Mouse (Mus musculus) MEL (cell line): Measurements from ENCODE around the gene Gm20721. TPM values are rescaled to one million over a fixed set of nuclear protein-coding genes. Genes with fewer than 3 reads are reported as not detected.

ENCODE experiments used
- DNase-seq: peaks from one replicate; pipeline ENCODE4 v3.0.0; 2011; ENCODE audit warnings: low read depth, low spot score
- H3K27ac ChIP-seq: 2 replicates; pipeline ENCODE4 v1.5.1; 2012; ENCODE audit warnings: low read depth, mild to moderate bottlenecking, control low read depth, low read length, moderate library complexity; ENCODE audit not compliant: control insufficient read depth
- H3K27me3 ChIP-seq, 2 experiments: fragments of 150-350 bp in 1 of 2; sonication (generic) in 1 of 2; 2 replicates each; pipeline ENCODE4 v1.6.1; 2012; ENCODE audit warnings: low read length in 2 of 2, mild to moderate bottlenecking in 2 of 2, improper control_type of control experiment in 1 of 2, moderate library complexity in 1 of 2; ENCODE audit not compliant: insufficient read depth in 2 of 2, control insufficient read depth in 1 of 2
- H3K36me3 ChIP-seq, 2 experiments: 2 replicates each; pipeline ENCODE4 v1.6.1; 2012 to 2014; ENCODE audit warnings: low read length in 2 of 2, improper control_type of control experiment in 1 of 2, inconsistent platforms in 1 of 2, mild to moderate bottlenecking in 1 of 2; ENCODE audit not compliant: insufficient read depth in 2 of 2, control insufficient read depth in 1 of 2
- H3K4me1 ChIP-seq, 2 experiments: fragments of 150-350 bp in 1 of 2; sonication (generic) in 1 of 2; 2 replicates each; pipeline ENCODE4 v1.6.1; 2012; ENCODE audit warnings: low read length in 2 of 2, improper control_type of control experiment in 1 of 2, mild to moderate bottlenecking in 1 of 2; ENCODE audit not compliant: insufficient read depth in 2 of 2, control insufficient read depth in 1 of 2
- H3K4me3 ChIP-seq, 2 experiments: fragments of 150-350 bp in 1 of 2; sonication (generic) in 1 of 2; 2 replicates each; pipeline ENCODE4 v1.5.1; 2012; ENCODE audit warnings: low read depth in 2 of 2, low read length in 2 of 2, mild to moderate bottlenecking in 2 of 2, moderate library complexity in 2 of 2, control low read depth in 1 of 2, improper control_type of control experiment in 1 of 2; ENCODE audit not compliant: control insufficient read depth in 1 of 2, insufficient read depth in 1 of 2
- H3K79me2 ChIP-seq: 2 replicates; pipeline ENCODE4 v1.6.1; 2012; ENCODE audit warnings: mild to moderate bottlenecking, low read length, moderate library complexity; ENCODE audit not compliant: control insufficient read depth, poor library complexity, insufficient read depth
- H3K9ac ChIP-seq: 2 replicates; pipeline ENCODE4 v1.6.1; 2012; ENCODE audit warnings: low read depth, mild to moderate bottlenecking, control low read depth, low read length, moderate library complexity; ENCODE audit not compliant: control insufficient read depth, poor library complexity, severe bottlenecking
- H3K9me3 ChIP-seq: fragments of 150-350 bp; sonication (generic); replicated peaks from 2 replicates; pipeline ENCODE4 v1.6.1; 2012; ENCODE audit warnings: mild to moderate bottlenecking, low read length, improper control_type of control experiment, moderate library complexity; ENCODE audit not compliant: insufficient read depth
- ELF1 ChIP-seq: IDR thresholded peaks from 2 replicates; pipeline ENCODE4 v1.6.1; 2014; ENCODE audit warnings: low read depth, mild to moderate bottlenecking, inconsistent platforms, low read length, improper control_type of control experiment, moderate library complexity
- EP300 ChIP-seq, 2 experiments: IDR thresholded peaks; 2 replicates each; pipeline ENCODE4 v1.6.1; 2011; ENCODE audit warnings: improper control_type of control experiment in 2 of 2, low read length in 2 of 2, low read depth in 1 of 2, mild to moderate bottlenecking in 1 of 2
- ETS1 ChIP-seq: IDR thresholded peaks from 2 replicates; pipeline ENCODE4 v1.6.1; 2012; ENCODE audit warnings: low read depth, mild to moderate bottlenecking, inconsistent platforms, low read length, improper control_type of control experiment, moderate library complexity
- GATA1 ChIP-seq: IDR thresholded peaks from 2 replicates; pipeline ENCODE4 v1.6.1; 2011; ENCODE audit warnings: low read depth, low read length, improper control_type of control experiment
- JUND ChIP-seq: IDR thresholded peaks from 2 replicates; pipeline ENCODE4 v1.6.1; 2011; ENCODE audit warnings: low read depth, mild to moderate bottlenecking, improper control_type of control experiment, low read length
- KAT2A ChIP-seq: conservative IDR thresholded peaks from 2 replicates; pipeline ENCODE4 v1.6.1; 2012; ENCODE audit warnings: low read depth, low read length, improper control_type of control experiment, inconsistent platforms
- MAFK ChIP-seq: IDR thresholded peaks from 2 replicates; pipeline ENCODE4 v1.6.1; 2011; ENCODE audit warnings: low read depth, mild to moderate bottlenecking, low read length, improper control_type of control experiment, borderline replicate concordance
- MAX ChIP-seq: IDR thresholded peaks from 2 replicates; pipeline ENCODE4 v1.6.1; 2011; ENCODE audit warnings: low read length, improper control_type of control experiment
- MAZ ChIP-seq: IDR thresholded peaks from 2 replicates; pipeline ENCODE4 v1.6.1; 2012; ENCODE audit warnings: low read depth, mild to moderate bottlenecking, inconsistent platforms, low read length, improper control_type of control experiment
- MEF2A ChIP-seq: IDR thresholded peaks from 2 replicates; pipeline ENCODE4 v1.6.1; 2014; ENCODE audit warnings: low read depth, mild to moderate bottlenecking, inconsistent platforms, low read length, improper control_type of control experiment; ENCODE audit not compliant: poor library complexity, insufficient replicate concordance, severe bottlenecking; ENCODE audit errors: extremely low read depth
- MXI1 ChIP-seq: IDR thresholded peaks from 2 replicates; pipeline ENCODE4 v1.6.1; 2011; ENCODE audit warnings: mild to moderate bottlenecking, low read depth, low read length, improper control_type of control experiment
- MYB ChIP-seq: IDR thresholded peaks from 2 replicates; pipeline ENCODE4 v1.6.1; 2011; ENCODE audit warnings: mild to moderate bottlenecking, low read depth, low read length, improper control_type of control experiment
- MYC ChIP-seq: IDR thresholded peaks from 2 replicates; pipeline ENCODE4 v1.6.1; 2011; ENCODE audit warnings: low read depth, mild to moderate bottlenecking, low read length, improper control_type of control experiment, moderate library complexity
- NELFE ChIP-seq: IDR thresholded peaks from 2 replicates; pipeline ENCODE4 v1.6.1; 2011; ENCODE audit warnings: low read depth, low read length, improper control_type of control experiment
- NRF1 ChIP-seq: IDR thresholded peaks from 2 replicates; pipeline ENCODE4 v1.6.1; 2014; ENCODE audit warnings: low read depth, mild to moderate bottlenecking, inconsistent platforms, low read length, improper control_type of control experiment, moderate library complexity; ENCODE audit not compliant: poor library complexity, insufficient read depth, severe bottlenecking
- POLR2A ChIP-seq, 2 experiments: IDR thresholded peaks; 2 replicates each; pipeline ENCODE4 v1.6.1; 2011 to 2012; ENCODE audit warnings: low read length in 2 of 2, mild to moderate bottlenecking in 2 of 2, control low read depth in 1 of 2, improper control_type of control experiment in 1 of 2, low read depth in 1 of 2, moderate library complexity in 1 of 2; ENCODE audit not compliant: control insufficient read depth in 1 of 2, insufficient read depth in 1 of 2, poor library complexity in 1 of 2
- POLR2AphosphoS5 ChIP-seq: IDR thresholded peaks from 2 replicates; pipeline ENCODE4 v1.6.1; 2012; ENCODE audit warnings: low read depth, borderline replicate concordance, mild to moderate bottlenecking, inconsistent platforms, low read length, moderate library complexity, mixed read lengths
- SIN3A ChIP-seq: IDR thresholded peaks from 2 replicates; pipeline ENCODE4 v1.6.1; 2012; ENCODE audit warnings: low read length, improper control_type of control experiment, inconsistent platforms
- SMC3 ChIP-seq: IDR thresholded peaks from 2 replicates; pipeline ENCODE4 v1.6.1; 2011; ENCODE audit warnings: low read depth, low read length, improper control_type of control experiment
- TBP ChIP-seq: IDR thresholded peaks from 2 replicates; pipeline ENCODE4 v1.8.0; 2011; ENCODE audit warnings: low read depth, low read length, improper control_type of control experiment
- TCF12 ChIP-seq: IDR thresholded peaks from 2 replicates; pipeline ENCODE4 v1.6.1; 2014; ENCODE audit warnings: low read depth, mild to moderate bottlenecking, inconsistent platforms, low read length, improper control_type of control experiment, moderate library complexity
- UBTF ChIP-seq: IDR thresholded peaks from 2 replicates; pipeline ENCODE4 v1.6.1; 2012; ENCODE audit warnings: low read depth, mild to moderate bottlenecking, inconsistent platforms, low read length, improper control_type of control experiment, moderate library complexity, borderline replicate concordance; ENCODE audit not compliant: insufficient read depth
- ZKSCAN1 ChIP-seq: IDR thresholded peaks from 2 replicates; pipeline ENCODE4 v1.6.1; 2012; ENCODE audit warnings: low read depth, mild to moderate bottlenecking, inconsistent platforms, low read length, improper control_type of control experiment, moderate library complexity
- ZMIZ1 ChIP-seq: IDR thresholded peaks from 2 replicates; pipeline ENCODE4 v1.6.1; 2012; ENCODE audit warnings: low read depth, mild to moderate bottlenecking, inconsistent platforms, low read length, improper control_type of control experiment, moderate library complexity
- ZNF384 ChIP-seq: IDR thresholded peaks from 2 replicates; pipeline ENCODE4 v1.6.1; 2012; ENCODE audit warnings: low read depth, mild to moderate bottlenecking, inconsistent platforms, low read length, improper control_type of control experiment
- polyA plus RNA-seq, 2 experiments: library from polyadenylated mRNA; stranded (reverse) in 1 of 2; unstranded in 1 of 2; fragments of >175 nt in 1 of 2; fragments of >200 nt in 1 of 2; gene quantifications; 2 replicates each; pipeline versions ENCODE4 v1.2.1 to v1.2.4; 2012; ENCODE audit warnings: low replicate concordance in 2 of 2, low read depth in 1 of 2; ENCODE audit not compliant: insufficient read length in 2 of 2, insufficient read depth in 1 of 2, missing spikeins in 1 of 2
- total RNA-seq: library from RNA; depleted of rRNA; stranded (reverse); fragments of 300-350 nt; gene quantifications from 2 replicates; pipeline ENCODE4 v1.2.3, GENCODE M21; 2012

Gm20721 gene
- total and polyA plus RNA-seq, 3 experiments: 34.2 to 171 TPM; not detected in 1

GRCm38 (mm10) chr2:174288673-174289430 lies 57.7 kb downstream of the Gm20721 start:
- TF ChIP-seq ETS1 (no peak), TCF12 (no peak), SIN3A (no peak), KAT2A (no peak), SMC3 (no peak), MYB (no peak), POLR2A (IDR thresholded peaks at IDR 0.05; ENCODE audit: control insufficient read depth in 1 of 2, insufficient read depth in 1 of 2, low read depth in 1 of 2, low read length in 2 of 2, poor library complexity in 1 of 2) (no peak), MAFK (no peak), ZKSCAN1 (no peak), ELF1 (no peak), GATA1 (no peak), EP300 (IDR thresholded peaks at IDR 0.05; ENCODE audit: low read depth in 1 of 2, low read length in 2 of 2) (no peak), MEF2A (no peak), ZNF384 (no peak), ZMIZ1 (no peak), NRF1 (no peak), MAZ (no peak), UBTF (no peak), POLR2AphosphoS5 (no peak)
- no peaks in the 10 kb centered on the region for H3K27me3 ChIP-seq

GRCm38 (mm10) chr2:174287921-174288320 lies 58.6 kb downstream of the Gm20721 start:
- H3K9me3 ChIP-seq: no peaks in the 10 kb centered on the region
- no peak for DNase-seq
- H3K27ac ChIP-seq: no peak overlapping the region
- TF ChIP-seq TCF12 (no peak), ZKSCAN1 (no peak), POLR2A (IDR thresholded peaks at IDR 0.05; ENCODE audit: control insufficient read depth in 1 of 2, insufficient read depth in 1 of 2, low read depth in 1 of 2, low read length in 2 of 2, poor library complexity in 1 of 2) (no peak), MAX (no peak), SMC3 (no peak), SIN3A (no peak), JUND (no peak), KAT2A (no peak), NRF1 (no peak), EP300 (IDR thresholded peaks at IDR 0.05; ENCODE audit: low read depth in 1 of 2, low read length in 2 of 2) (no peak), NELFE (no peak), MXI1 (no peak), MYC (no peak), TBP (no peak), GATA1 (no peak), ZNF384 (no peak), MAFK (no peak), MEF2A (no peak)
- H3K4me1 ChIP-seq: no peaks in the 10 kb centered on the region
- no peaks in the 10 kb centered on the region for H3K79me2 ChIP-seq
- H3K36me3 ChIP-seq: no peaks in the 10 kb centered on the region
- no peak overlapping the region for H3K4me3 ChIP-seq
- H3K9ac ChIP-seq: no peak overlapping the region
- no peaks in the 10 kb centered on the region for H3K27me3 ChIP-seq

More at GRCm38 (mm10) chr2:174288673-174289430, 57.7 kb downstream of the Gm20721 start:
- H3K4me3 ChIP-seq: no peak overlapping the region
- no peaks in the 10 kb centered on the region for H3K4me1 ChIP-seq
- H3K27ac ChIP-seq: no peak overlapping the region
- H3K36me3 ChIP-seq: no peaks in the 10 kb centered on the region
- no peak for DNase-seq
- no peaks in the 10 kb centered on the region for H3K9me3 ChIP-seq
- H3K79me2 ChIP-seq: no peaks in the 10 kb centered on the region
- H3K9ac ChIP-seq: no peak overlapping the region
